Mouse (Mus musculus) T-helper 1 cell (primary cell): Measurements from ENCODE around the gene Adh6a.
"Not testable (repeated sequence)": the region's sequence is repeated elsewhere in the genome, so short reads cannot be mapped to it uniquely, and the experiment has no call there.

Source experiments
- in situ Hi-C: fragments of 300-600 bp; cut with MboI, MseI; formaldehyde crosslinking; loops from one replicate; pipeline ENCODE4 v1.15.1; 2025; ENCODE audit warnings: high pct_unique_total_duplicates

The Adh6a gene

DNA sequence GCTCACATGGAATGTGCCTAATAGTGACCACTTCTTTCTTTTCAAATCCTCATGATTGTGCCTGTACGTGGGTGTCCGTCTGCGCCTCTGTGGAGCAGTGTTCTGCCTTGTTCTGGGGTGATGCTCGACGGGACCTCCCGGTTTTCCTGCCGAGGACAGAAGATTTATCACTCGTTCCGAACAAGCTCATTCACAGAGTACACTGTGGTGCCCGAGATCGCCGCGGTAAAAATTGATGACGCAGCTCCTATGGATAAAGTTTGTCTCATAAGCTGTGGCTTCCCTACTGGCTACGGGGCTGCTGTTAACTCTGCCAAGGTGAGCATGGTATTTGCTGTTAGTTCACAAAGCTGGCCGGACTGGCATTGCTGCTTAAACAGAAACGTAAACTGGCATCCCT lies 11.9 kb downstream of the Adh6a start:
- in situ Hi-C loops, result loop anchor here (5.0 kb wide), 1 partner anchor 112 kb away; no protein-coding TSS in a partner anchor

DNA sequence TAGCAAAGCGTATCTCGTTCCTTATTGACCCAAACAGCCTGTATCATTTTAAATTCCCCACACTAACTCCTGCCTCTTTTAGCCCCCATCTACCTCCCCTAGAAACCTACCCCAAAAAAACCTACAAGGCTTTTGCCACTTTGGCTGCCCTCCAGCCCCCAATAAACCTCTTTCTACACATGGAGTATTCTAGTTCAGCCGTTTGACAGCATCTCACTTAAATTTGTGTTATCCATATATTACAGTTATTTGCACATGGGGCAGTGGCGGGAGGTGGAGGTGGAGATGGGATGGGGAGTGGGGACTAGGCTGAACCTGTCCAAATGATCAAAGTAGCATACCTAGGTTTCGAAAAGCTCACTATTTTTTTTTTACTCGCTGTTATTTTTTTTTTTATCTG lies 12.4 kb downstream of the Adh6a start:
- in situ Hi-C loops, result loop anchor here (5.0 kb wide), 1 partner anchor 112 kb away; no protein-coding TSS in a partner anchor

DNA sequence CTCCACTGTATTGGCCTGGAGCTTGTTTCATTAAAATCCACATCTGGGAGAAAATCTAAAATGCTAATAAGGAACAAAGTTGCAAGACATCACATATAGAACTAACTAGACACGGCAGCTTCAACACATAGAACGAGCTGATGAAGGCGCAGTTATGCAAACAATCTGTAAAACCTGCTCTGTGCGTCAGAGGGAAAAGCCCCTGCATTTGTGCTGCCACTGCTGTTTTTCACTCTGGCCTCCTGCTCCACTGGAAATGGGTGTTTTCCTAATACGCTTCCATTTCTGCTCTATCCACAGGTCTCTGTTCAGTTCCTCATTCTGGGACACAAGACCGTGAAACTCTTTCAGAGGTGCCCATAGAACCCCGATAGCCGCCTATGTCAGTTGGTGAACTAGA lies 20.8 kb downstream of the Adh6a start:
- in situ Hi-C loops, result no loop called here

DNA sequence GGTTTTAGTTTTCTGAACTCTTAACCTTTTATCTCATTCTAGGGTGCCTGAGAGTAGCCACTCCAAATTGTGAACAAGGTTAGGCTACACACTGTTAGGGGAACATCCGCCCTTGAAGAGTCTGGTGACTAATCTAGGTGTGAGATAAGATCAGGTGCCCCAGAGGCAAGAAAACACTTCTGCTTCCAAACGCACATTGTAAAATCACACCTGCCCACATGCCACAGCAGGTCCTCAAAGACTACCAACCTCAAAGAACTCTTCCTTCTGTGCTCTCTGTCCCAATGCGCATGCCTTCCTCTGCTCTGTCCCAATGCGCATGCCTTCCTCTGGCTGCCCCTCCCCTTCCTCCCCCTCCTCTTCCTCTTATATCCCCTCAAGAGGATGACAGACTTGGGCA lies 21.2 kb downstream of the Adh6a start:
- in situ Hi-C loops, result no loop called here

DNA sequence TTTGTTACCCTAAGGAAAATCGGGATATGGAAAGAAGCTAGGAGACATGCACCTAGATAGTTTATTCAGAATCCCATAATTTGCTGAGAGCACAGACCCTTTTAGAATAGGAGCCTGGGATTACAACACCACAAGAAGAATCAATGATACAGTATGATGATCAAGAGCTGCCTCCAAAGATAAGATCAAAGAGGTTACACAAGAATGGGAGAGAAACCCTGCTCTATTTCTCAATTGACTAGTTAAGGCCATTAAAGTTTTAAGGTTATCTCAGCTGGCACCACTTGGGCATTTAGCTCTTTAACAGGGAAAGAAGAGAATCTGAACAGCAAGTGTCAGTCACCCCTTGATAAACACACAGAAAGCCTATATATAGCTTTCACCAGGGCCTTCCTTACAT lies 22.5 kb downstream of the Adh6a start:
- in situ Hi-C loops, result no loop called here

DNA sequence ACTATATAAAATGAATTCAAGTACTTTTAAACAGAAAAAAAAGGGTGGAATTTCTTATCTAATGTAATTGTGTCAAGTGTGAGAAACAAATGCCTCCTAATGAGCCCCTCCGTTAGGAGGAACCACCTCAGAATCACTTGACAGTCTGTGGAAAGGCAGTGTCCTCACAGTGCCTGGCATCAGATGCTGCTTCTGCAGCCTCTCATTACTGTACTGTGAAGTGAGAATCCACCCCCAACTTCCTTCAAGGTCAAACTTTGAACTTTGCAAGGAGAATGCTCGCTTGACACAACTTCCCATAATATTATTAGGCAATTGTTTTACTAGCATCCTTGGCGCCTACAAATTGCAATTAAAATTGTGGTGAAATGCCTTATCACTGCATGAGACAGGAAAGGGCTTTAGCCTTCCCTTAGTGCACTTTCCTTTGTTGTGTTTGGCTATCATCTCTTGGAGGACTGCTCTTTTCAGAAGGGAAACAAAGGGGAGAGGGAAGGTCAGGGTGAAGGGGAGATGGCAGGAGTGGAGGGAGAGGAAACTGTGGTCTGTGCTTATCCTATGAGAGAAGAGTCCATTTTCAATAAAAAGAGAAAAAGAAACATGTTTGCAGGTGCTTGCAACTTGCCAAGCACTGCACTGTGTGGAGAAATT lies 23.1 kb downstream of the Adh6a start:
- in situ Hi-C loops, result no loop called here

DNA sequence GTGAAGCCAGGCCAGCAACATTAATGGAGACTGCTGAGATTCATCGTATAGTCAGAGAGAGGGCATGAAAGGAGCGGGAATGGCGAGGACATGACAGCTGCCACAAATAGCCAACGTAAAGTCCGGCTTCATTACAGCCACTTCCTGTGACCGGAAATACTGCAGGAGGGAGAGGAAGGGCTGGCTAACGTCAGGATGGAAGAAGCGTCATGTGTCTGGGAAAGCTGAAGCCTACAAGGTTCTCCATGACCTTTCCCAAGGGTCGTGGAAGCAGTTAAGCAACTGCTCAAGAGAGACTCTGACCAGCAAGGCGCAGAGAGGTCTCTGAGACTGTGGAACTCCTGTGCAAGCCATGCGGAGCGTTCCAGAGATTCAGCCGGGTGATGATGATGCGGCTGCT lies 28.4 kb downstream of the Adh6a start, which contains the start of gene Adh6b:
Gene Adh6b (plus strand): TSS at position 305 of the 400 bp plus-strand sequence.
- in situ Hi-C loops, result no loop called here

DNA sequence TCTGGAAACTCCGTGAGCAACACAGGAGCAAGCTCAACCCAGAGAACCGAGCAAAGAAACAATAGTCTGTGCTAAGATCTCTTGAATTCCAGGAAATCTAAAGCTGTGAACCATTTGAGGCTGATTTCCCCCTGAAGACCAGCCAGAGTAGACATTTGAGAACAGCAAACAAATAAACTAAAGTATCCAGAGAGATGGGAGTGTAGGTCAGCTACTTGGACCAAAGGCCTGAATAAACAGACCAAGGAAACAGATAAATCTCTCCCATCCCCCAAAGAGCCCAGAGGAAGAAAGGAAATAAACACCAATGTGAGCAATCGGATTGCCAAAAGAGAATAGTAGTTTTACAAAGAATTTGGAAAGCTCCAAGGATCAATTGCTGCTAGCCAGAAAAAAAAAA lies 34.0 kb downstream of the Adh6a start:
- in situ Hi-C loops, result no loop called here

DNA sequence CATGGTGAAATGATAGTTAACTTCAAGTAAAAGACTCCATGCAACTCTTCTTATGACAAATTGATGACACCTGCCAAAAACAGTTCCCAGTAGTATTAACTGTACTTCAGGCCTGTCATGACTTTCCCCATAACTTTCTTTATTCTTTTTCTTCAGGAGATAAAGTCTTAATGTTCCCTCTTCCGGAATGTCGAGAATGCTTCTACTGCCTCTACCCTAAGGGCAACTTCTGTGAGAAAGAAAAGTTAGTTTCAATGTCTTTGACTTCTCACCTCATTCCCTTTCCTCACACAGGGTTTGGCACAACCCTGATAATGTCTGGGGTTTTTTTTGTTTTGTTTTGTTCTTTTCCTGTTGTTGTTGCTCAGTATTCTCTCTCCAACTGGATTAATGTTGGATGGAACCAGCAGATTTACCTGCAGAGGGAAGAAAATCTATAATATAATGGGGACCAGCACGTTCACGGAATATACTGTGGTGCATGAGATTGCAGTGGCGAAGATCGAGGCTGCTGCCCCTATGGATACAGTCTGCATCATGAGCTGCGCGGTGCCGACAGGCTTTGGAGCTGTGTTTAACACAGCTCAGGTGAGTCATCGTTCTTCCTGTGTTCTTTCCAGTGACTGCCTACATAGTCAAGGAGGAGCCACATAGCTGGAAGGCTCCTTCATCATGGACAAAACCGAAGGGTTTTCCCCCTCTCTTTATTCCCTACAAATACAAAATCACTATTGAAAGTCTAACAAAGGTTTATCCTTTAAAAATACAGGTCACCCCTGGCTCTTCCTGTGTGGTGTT lies 39.1 kb downstream of the Adh6a start:
- in situ Hi-C loops, result no loop called here

DNA sequence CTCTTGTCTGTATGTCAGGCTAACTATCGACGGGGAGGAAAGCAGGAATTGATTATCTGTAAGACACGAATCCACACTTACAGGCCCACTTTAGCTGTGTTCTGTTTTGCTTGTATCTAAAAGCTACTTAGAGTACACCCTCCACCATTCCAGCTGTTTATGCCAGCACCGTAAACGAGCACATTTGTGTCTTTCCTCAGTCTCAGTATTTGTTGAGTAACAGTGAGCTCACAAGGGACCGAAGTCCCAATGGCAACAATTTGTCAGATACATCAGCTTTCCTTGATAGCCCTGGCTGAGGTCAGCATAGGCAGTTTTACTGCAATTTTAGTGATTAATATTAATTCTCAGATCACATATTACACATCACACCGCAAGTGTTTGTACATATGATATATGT lies 45.8 kb downstream of the Adh6a start:
- in situ Hi-C loops, result no loop called here

DNA sequence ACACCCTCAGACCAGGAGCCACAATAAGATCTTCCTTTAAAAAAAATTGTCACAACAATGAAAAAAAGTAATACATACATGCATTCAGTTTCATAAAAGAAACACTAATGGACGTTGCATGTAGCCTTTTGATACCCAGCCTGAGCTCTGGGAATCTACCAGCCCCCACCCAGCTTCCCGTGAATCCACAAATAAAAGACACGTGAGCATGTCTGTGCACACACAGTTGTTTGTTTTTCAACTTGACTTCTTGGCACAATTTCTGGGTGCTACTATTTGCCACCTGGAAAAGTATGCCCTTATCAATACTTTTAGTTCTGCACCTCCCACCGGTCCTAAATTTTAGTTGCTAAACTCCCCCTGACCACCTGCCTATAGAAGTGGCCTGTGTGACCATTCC lies 47.6 kb downstream of the Adh6a start:
- in situ Hi-C loops, result no loop called here

DNA sequence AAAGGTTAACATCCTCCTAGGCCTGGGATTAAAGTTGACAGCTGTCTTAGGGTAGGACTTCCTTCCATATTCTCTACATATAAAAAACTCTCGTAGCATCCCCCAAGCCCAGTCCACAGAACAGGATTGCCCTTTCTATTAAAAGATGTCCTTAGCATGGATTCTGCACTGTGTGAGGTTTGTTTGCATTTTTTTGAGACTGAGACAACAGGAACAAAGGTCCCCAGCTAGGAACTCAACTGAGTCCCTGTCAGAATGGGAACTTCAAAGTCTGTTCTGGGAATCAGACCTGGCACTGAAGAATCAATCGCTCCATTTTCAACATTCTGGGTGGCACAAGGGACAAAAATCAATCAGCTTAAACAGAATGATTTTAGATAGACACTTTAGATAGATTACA lies 49.8 kb downstream of the Adh6a start:
- in situ Hi-C loops, result no loop called here

DNA sequence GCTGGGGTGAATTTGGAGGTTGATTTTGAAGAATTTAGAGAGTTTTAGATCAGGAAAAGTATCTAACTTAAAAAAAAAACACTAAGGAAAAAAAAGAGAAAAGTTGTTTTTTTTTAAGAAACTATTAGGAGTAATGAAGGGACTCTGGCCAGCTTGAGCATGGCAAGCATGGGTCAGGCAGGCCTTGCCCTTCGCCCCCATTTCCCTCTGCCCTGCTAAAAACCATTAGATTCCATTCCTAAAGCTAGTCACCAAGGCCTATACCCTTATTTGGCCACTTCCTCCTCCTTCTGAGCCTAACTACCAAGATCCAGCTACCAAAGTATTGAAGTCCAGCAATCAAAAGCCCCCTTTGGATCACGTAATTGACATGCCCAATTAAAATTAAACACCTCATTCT lies 53.1 kb downstream of the Adh6a start:
- in situ Hi-C loops, result no loop called here

DNA sequence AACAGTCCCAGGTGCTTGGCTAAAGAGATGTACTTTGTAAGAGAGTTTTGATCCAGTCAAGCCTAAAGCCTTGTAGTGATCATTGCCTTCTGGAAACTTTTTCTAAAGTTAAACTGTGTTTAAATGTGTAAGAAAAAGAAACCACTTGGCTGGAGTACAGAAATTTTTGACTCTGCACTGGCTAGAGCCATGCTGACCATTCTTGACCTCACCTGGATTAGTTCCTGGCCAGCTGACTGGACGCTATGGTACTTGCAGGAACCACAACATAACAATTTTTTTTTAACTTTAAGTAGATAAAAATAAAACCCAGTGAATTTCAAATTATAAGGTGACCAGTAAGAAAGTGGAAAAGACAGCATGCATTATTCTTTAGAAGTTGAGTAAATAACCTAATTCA lies 56.5 kb downstream of the Adh6a start:
- in situ Hi-C loops, result no loop called here

DNA sequence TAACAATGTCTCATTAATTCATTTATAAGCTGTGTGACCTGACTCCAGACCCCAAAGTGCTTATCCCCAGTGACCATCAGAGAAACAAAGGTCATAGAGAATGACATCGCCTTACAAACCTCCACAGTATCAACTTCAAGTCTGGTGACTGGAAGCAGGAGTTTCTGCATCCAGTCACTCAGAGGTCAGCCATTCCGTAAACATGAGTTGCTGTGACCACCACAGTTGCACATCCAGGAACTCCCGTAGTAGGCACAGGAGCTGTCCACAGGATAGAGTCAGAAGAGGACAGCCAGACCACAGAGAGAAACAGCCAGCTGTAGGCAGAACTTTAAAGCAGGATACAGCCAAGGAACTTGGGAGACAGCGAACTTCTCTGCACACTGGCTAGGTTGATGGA lies 57.2 kb downstream of the Adh6a start:
- in situ Hi-C loops, result not testable (repeated sequence)

DNA sequence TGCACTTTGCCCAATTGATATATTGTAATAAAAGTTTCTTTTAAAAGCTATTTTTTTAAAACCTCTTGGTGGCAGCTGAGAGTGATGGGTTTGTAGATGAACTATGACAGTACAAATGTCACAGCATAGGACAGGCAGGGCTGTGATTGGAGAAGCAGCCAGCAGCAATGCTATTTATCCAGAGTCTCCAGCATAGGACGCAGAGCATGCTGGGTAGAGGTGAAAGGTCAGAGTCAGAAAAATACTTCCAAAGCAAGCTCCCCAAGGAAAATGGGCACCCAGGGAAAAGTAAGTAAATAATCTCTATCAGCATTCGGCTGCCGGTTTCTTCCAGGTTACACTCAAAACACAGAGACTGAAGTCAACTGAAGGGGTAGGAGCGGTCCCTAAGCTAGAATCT lies 60.8 kb downstream of the Adh6a start:
- in situ Hi-C loops, result no loop called here

DNA sequence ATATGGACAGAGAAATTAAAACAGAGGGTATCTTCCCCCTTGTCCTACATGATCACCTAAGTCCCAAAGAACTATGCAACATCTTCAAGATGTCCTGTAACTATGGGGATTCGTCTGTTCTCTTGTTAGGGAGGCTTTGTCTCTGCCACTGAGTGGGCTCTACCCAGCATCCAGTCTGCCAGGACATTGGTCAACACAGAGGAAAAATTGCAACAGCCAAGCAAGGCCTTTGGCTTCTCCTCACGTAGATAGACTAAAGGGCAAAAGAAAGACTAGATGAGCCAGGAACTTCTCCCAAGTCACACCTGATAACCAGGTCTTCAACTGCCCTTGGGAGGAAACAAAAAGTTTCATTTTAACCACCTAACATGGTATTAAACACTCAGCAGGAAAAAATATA lies 62.1 kb downstream of the Adh6a start:
- in situ Hi-C loops, result no loop called here
